Mouse (Mus musculus): ENCODE measurements around the gene Grin2d.

DNA sequence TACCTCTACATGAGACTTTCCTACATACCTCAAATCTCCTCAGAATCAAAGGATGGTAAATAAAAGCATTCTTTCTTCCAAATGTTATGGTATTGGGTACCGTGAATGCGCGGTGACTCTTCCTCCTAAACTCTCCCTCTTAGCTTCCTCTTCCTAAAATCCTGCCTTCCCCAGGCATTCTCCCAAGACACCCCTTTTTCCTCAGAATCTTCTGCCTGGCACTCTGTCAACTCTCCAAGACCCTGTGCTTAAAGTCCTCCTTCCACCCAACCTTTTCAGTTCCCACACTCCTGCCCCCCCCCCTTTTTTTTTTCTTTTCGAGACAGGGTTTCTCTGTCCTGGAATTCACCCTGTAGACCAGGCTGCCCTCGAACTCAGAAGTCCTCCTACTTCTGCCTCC lies 63.3 kb downstream of the Grin2d start:
- TF ChIP-seq POLR2A (IDR thresholded peaks at IDR 0.05; ENCODE audit: insufficient read length, low read depth) (no peak), CEBPB (IDR thresholded peaks at IDR 0.05; ENCODE audit: insufficient read depth, poor library complexity, severe bottlenecking) (no peak), E2F4 (IDR thresholded peaks at IDR 0.05; ENCODE audit: insufficient read depth) (no peak), MYOG (IDR thresholded peaks at IDR 0.05; ENCODE audit: control insufficient read depth in 1 of 3, insufficient read depth in 1 of 3, insufficient read length in 2 of 3, low read depth in 2 of 3) (no peak)

Data from myocyte (in vitro differentiated cells).